Comparison of ENCODE assay signal across 16 mouse cellular contexts in the genomic region with DNA sequence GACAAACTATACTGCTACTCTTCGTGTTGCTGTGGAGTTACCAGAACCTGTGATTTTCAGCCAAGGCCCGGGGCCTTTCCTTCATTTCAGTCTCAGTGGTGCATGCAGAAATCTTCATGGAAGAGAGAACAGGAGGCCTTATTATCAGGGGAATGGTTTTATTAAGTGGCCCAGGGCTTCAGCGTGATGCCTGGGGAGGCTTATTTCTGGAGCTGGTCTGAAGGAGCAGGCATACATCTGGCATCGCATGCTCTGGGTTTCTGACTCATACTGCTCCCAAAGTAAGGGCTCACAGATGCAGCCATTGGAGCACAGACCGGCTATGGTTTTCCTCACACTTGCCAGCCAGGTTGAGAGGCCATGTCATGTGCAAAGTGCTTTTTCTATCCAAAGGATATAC.
"Had no signal": no experiment of that assay in that cellular context is flagged by ENCODE, and none has a peak within 500 bp of the region (broad histone marks: within the 10 kb centered on the region; RNA-seq: fewer than 3 reads in every experiment).

No protein-coding gene starts in this region.

- H3K9me3 ChIP-seq: liver, embryonic 13.5 days; midbrain, embryonic 12.5 days; midbrain, embryonic 15.5 days; neural tube, embryonic 13.5 days had no signal

- H3K4me2 ChIP-seq: liver, embryonic 13.5 days; midbrain, embryonic 12.5 days; midbrain, embryonic 15.5 days; neural tube, embryonic 13.5 days had no signal

- H3K27ac ChIP-seq: left cerebral cortex, adult 2 months; liver, embryonic 13.5 days; midbrain, embryonic 12.5 days; midbrain, embryonic 15.5 days; neural tube, embryonic 13.5 days had no signal

- H3K4me1 ChIP-seq: liver, embryonic 13.5 days; midbrain, embryonic 15.5 days; neural tube, embryonic 13.5 days had no signal

- H3K36me3 ChIP-seq: liver, embryonic 13.5 days; midbrain, embryonic 12.5 days; midbrain, embryonic 15.5 days; neural tube, embryonic 13.5 days had no signal

- DNase-seq: kidney, adult 2 months; kidney, postnatal 14 days; layer of hippocampus, postnatal 36 days; liver, embryonic 13.5 days; lung, adult 2 months; lung, postnatal 14 days; lung, postnatal 4 days; retina, postnatal 1 day; right cerebral cortex, postnatal 25 days; thymus, adult 18-20 months; thymus, postnatal 36 days had no signal

- H3K27me3 ChIP-seq: liver, embryonic 13.5 days; midbrain, embryonic 12.5 days; neural tube, embryonic 13.5 days had no signal

- H3K4me3 ChIP-seq: left cerebral cortex, adult 2 months; liver, embryonic 13.5 days; midbrain, embryonic 12.5 days; midbrain, embryonic 15.5 days; neural tube, embryonic 13.5 days had no signal

- ATAC-seq: intestine, embryonic 16.5 days; midbrain, embryonic 15.5 days had no signal

- H3K9ac ChIP-seq: liver, embryonic 13.5 days; midbrain, embryonic 12.5 days; midbrain, embryonic 15.5 days; neural tube, embryonic 13.5 days had no signal
